27 mouse cellular contexts compared by ENCODE assay signal in the genomic region with DNA sequence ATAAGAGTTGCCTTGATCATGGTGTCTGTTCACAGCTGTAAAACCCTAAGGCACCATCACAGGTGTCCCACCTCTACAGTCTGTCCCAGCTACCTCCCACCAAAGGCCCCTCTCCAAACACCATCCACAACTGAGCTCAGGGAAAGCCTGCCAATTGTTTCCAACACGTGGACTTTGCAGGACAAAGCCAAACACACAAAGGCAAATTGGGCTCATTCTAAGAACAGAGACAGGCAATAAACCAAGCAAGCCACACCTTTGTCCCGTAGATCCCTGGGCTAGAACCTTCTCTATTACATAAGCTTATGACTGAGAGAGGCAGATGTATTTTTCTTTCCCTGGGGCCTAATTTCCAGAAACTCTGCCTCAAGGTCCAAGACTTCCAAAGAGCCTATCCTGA.
A peak's percentile ranks its signal among the peaks of the same experiment; 100 is the strongest.
DNase-seq lines count a peak whose midpoint lies in the region; ATAC-seq and TF ChIP-seq lines count a peak whose summit lies in the region.
"Had no signal": no experiment of that assay in that cellular context is flagged by ENCODE, and none has a peak within 500 bp of the region (broad histone marks: within the 10 kb centered on the region; RNA-seq: fewer than 3 reads in every experiment).

No protein-coding gene starts in this region.

- H3K27me3 ChIP-seq in E14TG2a.4 (ENCODE audit: insufficient read depth, low read length), result no peaks in the 10 kb centered on the region
- H3K27me3 ChIP-seq in hindbrain, embryonic 13.5 days, result 0 out of 2 replicates have a peak, but pooled peaks cover 3% of the 10 kb centered on the region
- H3K27me3 ChIP-seq: CH12.LX; embryonic facial prominence, embryonic 12.5 days; forebrain, embryonic 12.5 days; Patski had no signal

- peaks cover 21% of the 10 kb centered on the region for H3K36me3 ChIP-seq in E14TG2a.4 (ENCODE audit: insufficient read depth, low read length)
- no peaks in the 10 kb centered on the region for H3K36me3 ChIP-seq in hindbrain, embryonic 13.5 days
- H3K36me3 ChIP-seq: embryonic facial prominence, embryonic 10.5 days; embryonic facial prominence, embryonic 12.5 days; forebrain, embryonic 10.5 days; forebrain, embryonic 12.5 days; G1E had no signal

- peaks cover 21% of the 10 kb centered on the region for H3K9me3 ChIP-seq in E14TG2a.4 (ENCODE audit: low read length)
- H3K9me3 ChIP-seq in hindbrain, embryonic 13.5 days, result peaks cover 16% of the 10 kb centered on the region

- DNase-seq in ES-CJ7 (ENCODE audit: low read depth, low spot score) (peak; percentile 90), R1 (ENCODE audit: low read depth, low spot score) (peak; percentile 72), ZHBTc4 (ENCODE audit: low read depth, low spot score) (peak; percentile 88)
- DNase-seq in layer of hippocampus, adult 2 months (ENCODE audit: low spot score in 2 of 2), result no peak
- DNase-seq: adrenal gland, adult 2 months; adrenal gland, postnatal 10 days; adrenal gland, postnatal 25 days; B cell, adult 2 months; cerebellum, adult 11 months; cerebellum, adult 18-20 months; cerebellum, adult 8-10 months; cerebellum, adult 9-11 months; cerebellum, postnatal 14 days had no signal

- H3K4me1 ChIP-seq in E14TG2a.4 (replicated peaks; ENCODE audit: low read depth, low read length), result peaks cover 52% of the 10 kb centered on the region
- H3K4me1 ChIP-seq in hindbrain, embryonic 13.5 days (replicated peaks), result 0 out of 2 replicates have a peak, but pooled peaks cover 3% of the 10 kb centered on the region
- H3K4me1 ChIP-seq: embryonic facial prominence, embryonic 10.5 days; embryonic facial prominence, embryonic 12.5 days; forebrain, embryonic 12.5 days had no signal

- no peak overlapping the region for H3K4me2 ChIP-seq in hindbrain, embryonic 13.5 days
- H3K4me2 ChIP-seq: embryonic facial prominence, embryonic 12.5 days; forebrain, embryonic 12.5 days had no signal

- H3K9ac ChIP-seq in hindbrain, embryonic 13.5 days, result no peak overlapping the region
- H3K9ac ChIP-seq: embryonic facial prominence, embryonic 12.5 days; forebrain, embryonic 12.5 days had no signal

- 0 out of 2 replicates have a peak overlapping the region, but pooled peaks have one; percentile 35 for H3K4me3 ChIP-seq in E14TG2a.4 (replicated peaks; ENCODE audit: low read length)
- H3K4me3 ChIP-seq in layer of hippocampus, adult 2 months, result no peak overlapping the region
- H3K4me3 ChIP-seq in hindbrain, embryonic 13.5 days, result no peak overlapping the region
- H3K4me3 ChIP-seq: embryonic facial prominence, embryonic 10.5 days; embryonic facial prominence, embryonic 12.5 days; erythroblast, embryonic 14.5 days; forebrain, embryonic 10.5 days; forebrain, embryonic 12.5 days had no signal

- TF ChIP-seq CTCF in E14TG2a.4 (conservative IDR thresholded peaks at IDR 0.05; ENCODE audit: low read length), result no peak
- no peak for TF ChIP-seq CTCF in layer of hippocampus, adult 2 months (conservative IDR thresholded peaks at IDR 0.05)

- H3K27ac ChIP-seq in layer of hippocampus, adult 2 months, result no peak overlapping the region
- no peak overlapping the region for H3K27ac ChIP-seq in hindbrain, embryonic 13.5 days
- H3K27ac ChIP-seq: embryonic facial prominence, embryonic 10.5 days; embryonic facial prominence, embryonic 12.5 days; forebrain, embryonic 10.5 days; forebrain, embryonic 12.5 days had no signal

- WGBS in hindbrain, embryonic 13.5 days, result 61% methylated on average over 2 of the region's 2 CpGs

- ATAC-seq in megakaryocyte-erythroid progenitor cell, adult 5-6 weeks (replicated peaks; ENCODE audit: low FRiP score, low TSS enrichment, poor library complexity, severe bottlenecking), result no peak
- ATAC-seq in hindbrain, embryonic 13.5 days (ENCODE audit: low FRiP score), result no peak
- ATAC-seq: CD4-positive, CD25-positive, alpha-beta regulatory T cell, adult 4 months; forebrain, embryonic 14.5 days; forebrain, embryonic 16.5 days; Patski had no signal

Comparison
In these comparisons a context has a peak if more than half of its experiments do, and no peak if none do; other contexts are left out.
1. DNase-seq: peak in ES-CJ7 (single experiment), R1 (single experiment) and ZHBTc4 (single experiment); none in layer of hippocampus, adult 2 months (0 of 2).